Mouse (Mus musculus) liver, adult 2 months (tissue): Measurements from ENCODE around the gene Dhx37. TPM values are rescaled to one million over a fixed set of nuclear protein-coding genes. Genes with fewer than 3 reads are reported as not detected.
A peak's percentile ranks its signal among the peaks of the same experiment; 100 is the strongest.

Source experiments
- DNase-seq: peaks from one replicate; pipeline ENCODE4 v3.0.0-alpha.2; 2011; ENCODE audit warnings: low read depth, low spot score; ENCODE audit errors: extremely low read depth
- H3K27ac ChIP-seq: fragments of 200-500 bp; replicated peaks from 2 replicates; pipeline ENCODE4 v1.5.1; 2012; ENCODE audit warnings: low read depth, mild to moderate bottlenecking, control low read depth, inconsistent platforms, low read length; ENCODE audit not compliant: insufficient read depth
- H3K27me3 ChIP-seq: fragments of 200-500 bp; 2 replicates; pipeline ENCODE4 v1.6.1; 2012; ENCODE audit warnings: mild to moderate bottlenecking, moderate library complexity, low read length, inconsistent platforms; ENCODE audit not compliant: control insufficient read depth, insufficient read depth
- H3K36me3 ChIP-seq: fragments of 200-500 bp; 2 replicates; pipeline ENCODE4 v1.6.1; 2012; ENCODE audit warnings: low read length, inconsistent platforms; ENCODE audit not compliant: control insufficient read depth, insufficient read depth
- H3K4me1 ChIP-seq: fragments of 200-500 bp; 2 replicates; pipeline ENCODE4 v1.6.1; 2011; ENCODE audit warnings: low read length; ENCODE audit not compliant: control insufficient read depth, insufficient read depth
- H3K4me3 ChIP-seq: fragments of 200-500 bp; 2 replicates; pipeline ENCODE4 v1.5.1; 2011; ENCODE audit warnings: low read depth, mild to moderate bottlenecking, control low read depth, low read length, moderate library complexity; ENCODE audit not compliant: insufficient read depth
- H3K79me2 ChIP-seq: fragments of 200-500 bp; 2 replicates; pipeline ENCODE4 v1.6.1; 2012; ENCODE audit warnings: inconsistent platforms, mild to moderate bottlenecking, low read length, moderate library complexity; ENCODE audit not compliant: control insufficient read depth, insufficient read depth
- H3K9ac ChIP-seq: fragments of 200-500 bp; 2 replicates; pipeline ENCODE4 v1.6.1; 2012; ENCODE audit warnings: low read depth, mild to moderate bottlenecking, control low read depth, inconsistent platforms, low read length
- CTCF ChIP-seq: fragments of 200-500 bp; IDR thresholded peaks from 2 replicates; pipeline ENCODE4 v1.5.1; 2011; ENCODE audit warnings: low read depth, low read length, control low read depth
- POLR2A ChIP-seq: fragments of 200-500 bp; IDR thresholded peaks from 2 replicates; pipeline ENCODE4 v1.6.1; 2011; ENCODE audit warnings: low read length, control low read depth; ENCODE audit not compliant: insufficient read depth; ENCODE audit errors: extremely low read depth
- WGBS: fragments of 180-500 bp; shearing (Covaris S2); methylation state at CpG from one replicate; pipeline ENCODE4 v1.1.7; 2018; 5-methylcytosine and 5-hydroxymethylcytosine counted together
- polyA plus RNA-seq: library from polyadenylated mRNA; depleted of rRNA; stranded (reverse); fragments of >200 nt; gene quantifications from 2 replicates; pipeline ENCODE4 v1.2.3, GENCODE M21; 2012
- total RNA-seq: library from RNA; depleted of rRNA; stranded (reverse); fragments of >200 nt; gene quantifications from 2 replicates; pipeline ENCODE4 v1.2.3, GENCODE M21; 2014

Gene Dhx37
- total and polyA plus RNA-seq, 2 experiments: 3.8 to 14.0 TPM

DNA sequence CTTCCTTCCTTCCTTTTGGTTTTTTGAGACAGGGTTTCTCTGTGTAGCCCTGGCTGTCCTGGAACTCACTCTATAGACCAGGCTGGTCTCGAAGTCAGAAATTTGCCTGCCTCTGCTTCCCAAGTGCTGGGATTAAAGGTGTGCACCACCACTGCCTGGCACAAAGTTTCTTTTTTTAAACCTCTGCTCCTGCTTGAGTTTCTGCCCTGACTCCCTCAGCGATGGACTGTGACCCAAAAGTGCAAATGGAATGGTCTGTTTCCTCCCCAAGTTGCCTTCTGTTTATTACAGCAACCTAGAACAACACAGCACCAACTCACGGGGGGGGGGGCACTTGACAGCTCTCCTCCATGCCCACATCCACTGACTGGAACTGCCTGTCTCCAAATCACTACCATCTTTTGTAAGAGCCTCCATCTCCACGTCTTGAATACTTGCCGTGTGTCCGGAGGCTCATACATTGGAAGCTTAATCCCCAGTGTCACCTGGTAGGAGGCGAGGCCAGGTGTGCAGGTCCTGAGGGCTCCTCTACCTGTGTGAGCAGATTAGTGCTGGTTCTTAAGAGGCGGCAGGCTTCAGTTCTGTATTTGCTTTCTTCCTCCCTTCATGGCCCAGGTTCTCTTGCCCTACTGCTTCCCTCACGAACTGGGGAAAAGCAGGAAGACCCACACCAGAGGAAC lies 39.0 kb upstream of the Dhx37 start:
- Histone ChIP-seq H3K27me3 (no peaks in the 10 kb centered on the region), H3K4me3 (no peak overlapping the region), H3K27ac (no peak overlapping the region), H3K4me1 (peaks cover 23% of the 10 kb centered on the region; the same call in 1 of the 2 replicates), H3K9ac (no peak overlapping the region), H3K36me3 (no peaks in the 10 kb centered on the region), H3K79me2 (peaks cover 22% of the 10 kb centered on the region)
- WGBS: 86% methylated on average over 9 of the region's 9 CpGs
- TF ChIP-seq CTCF (no peak), POLR2A (no peak)
- DNase-seq: no peak

DNA sequence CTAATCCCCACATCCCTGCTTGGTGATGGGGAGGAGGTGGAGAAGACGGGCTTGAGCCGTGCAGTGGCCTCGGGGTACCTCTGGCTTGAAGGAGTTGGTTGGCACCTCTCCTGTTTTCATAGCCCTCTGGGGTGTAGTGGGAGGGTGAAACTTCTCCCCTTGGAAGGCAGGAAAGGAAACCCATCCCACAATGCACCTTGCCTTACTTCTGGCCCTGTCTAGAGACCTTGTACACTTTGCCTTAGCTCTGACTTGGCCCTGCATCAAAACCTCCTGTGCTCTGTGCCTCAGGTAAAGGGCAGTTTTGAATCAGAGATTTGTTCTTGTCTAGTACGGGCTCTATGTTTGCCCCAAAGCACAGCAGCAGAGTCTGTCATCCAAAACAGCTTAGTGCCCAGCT lies 36.8 kb upstream of the Dhx37 start:
- Histone ChIP-seq H3K9ac (peak overlapping the region; percentile 15; the same call in 1 of the 2 replicates), H3K27ac (peak overlapping the region; percentile 49), H3K27me3 (no peaks in the 10 kb centered on the region), H3K4me1 (peaks cover 24% of the 10 kb centered on the region), H3K4me3 (no peak overlapping the region), H3K79me2 (no peaks in the 10 kb centered on the region), H3K36me3 (no peaks in the 10 kb centered on the region)
- peak; percentile 84 for DNase-seq
- TF ChIP-seq POLR2A (no peak), CTCF (no peak)
- WGBS: 75% methylated on average over 4 of the region's 4 CpGs

DNA sequence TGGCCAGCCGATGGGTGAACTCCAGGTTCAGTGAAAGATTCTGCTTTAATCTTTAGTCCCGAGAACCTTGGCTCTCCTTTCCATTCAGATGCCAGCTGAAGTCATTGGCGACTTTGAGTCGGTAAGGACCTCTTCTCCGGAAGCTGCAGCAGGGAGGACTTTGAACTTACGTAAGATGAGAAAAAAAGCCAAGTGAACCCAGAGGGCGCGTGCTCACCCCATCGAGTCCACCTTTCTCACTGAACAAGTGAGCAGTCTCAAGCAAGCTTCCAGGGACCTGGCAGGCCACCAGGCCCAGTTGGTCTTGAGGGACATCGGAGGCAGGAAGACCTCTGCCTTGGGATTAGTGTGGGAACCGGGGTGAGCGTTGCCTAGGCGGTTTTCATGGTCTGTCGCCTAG lies 33.3 kb upstream of the Dhx37 start:
- Histone ChIP-seq H3K79me2 (no peaks in the 10 kb centered on the region), H3K4me1 (peaks cover 27% of the 10 kb centered on the region), H3K27ac (peak overlapping the region; percentile 98), H3K36me3 (no peaks in the 10 kb centered on the region), H3K4me3 (0 out of 2 replicates have a peak overlapping the region, but pooled peaks have one; percentile 0), H3K27me3 (no peaks in the 10 kb centered on the region), H3K9ac (peak overlapping the region; percentile 75)
- 31% methylated on average over 14 of the region's 14 CpGs for WGBS
- DNase-seq: peak; percentile 95
- TF ChIP-seq POLR2A (0 out of 2 replicates have a peak, but pooled peaks have one; percentile 21), CTCF (no peak)

DNA sequence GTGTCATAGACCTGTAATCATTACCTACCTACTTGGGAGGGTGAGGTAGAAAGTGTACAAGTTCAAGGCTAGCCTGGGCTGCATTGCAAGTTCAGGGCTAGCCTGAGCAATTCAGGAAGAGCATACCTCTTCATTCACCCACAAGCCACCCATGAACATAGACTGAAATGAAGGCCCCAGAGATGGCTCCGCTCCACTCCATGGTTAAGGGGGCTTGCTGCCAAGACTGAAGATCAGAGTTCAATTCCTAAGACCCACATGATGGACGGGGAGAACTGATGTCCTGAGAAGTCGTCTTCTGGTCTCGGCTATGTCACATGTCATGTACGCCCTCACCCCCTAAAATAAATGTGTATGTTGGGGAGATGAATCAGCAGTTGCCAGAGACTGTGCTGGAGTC lies 32.6 kb upstream of the Dhx37 start:
- Histone ChIP-seq H3K4me3 (peak overlapping the region; percentile 59), H3K27ac (peak overlapping the region; percentile 93), H3K79me2 (no peaks in the 10 kb centered on the region), H3K4me1 (peaks cover 29% of the 10 kb centered on the region), H3K36me3 (no peaks in the 10 kb centered on the region), H3K9ac (peak overlapping the region; percentile 75), H3K27me3 (no peaks in the 10 kb centered on the region)
- WGBS: 28% methylated on average over 5 of the region's 5 CpGs
- peak; percentile 70 for DNase-seq
- TF ChIP-seq POLR2A (0 out of 2 replicates have a peak, but pooled peaks have one; percentile 30), CTCF (no peak)

DNA sequence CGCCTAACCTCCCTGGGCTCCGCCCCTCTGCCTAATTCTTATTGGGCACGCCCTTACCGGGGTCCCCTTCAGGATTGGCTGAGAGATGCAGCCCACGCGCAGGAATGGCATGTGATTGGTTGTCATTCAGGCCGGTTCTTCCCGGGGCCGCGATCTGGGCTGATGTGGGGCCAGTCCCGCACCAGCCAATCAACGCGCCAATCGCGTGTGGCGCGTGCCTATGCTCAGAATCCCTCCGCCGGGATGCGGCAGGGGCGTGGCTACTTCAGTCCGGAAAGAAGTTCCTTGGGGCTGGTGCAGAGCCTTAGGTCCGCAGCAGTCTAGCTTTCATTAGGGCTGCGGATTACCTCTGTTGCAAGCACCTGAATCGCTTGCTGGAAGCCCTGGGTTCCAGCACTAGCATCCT lies 31.8 kb upstream of the Dhx37 start:
- peak overlapping the region; percentile 93 for H3K27ac ChIP-seq
- H3K9ac ChIP-seq: peak overlapping the region; percentile 12; the same call in 1 of the 2 replicates
- peak overlapping the region; percentile 59 for H3K4me3 ChIP-seq
- no peaks in the 10 kb centered on the region for H3K36me3 ChIP-seq
- under 1% methylated on average over 25 of the region's 25 CpGs for WGBS
- H3K4me1 ChIP-seq: peaks cover 27% of the 10 kb centered on the region
- H3K27me3 ChIP-seq: no peaks in the 10 kb centered on the region
- TF ChIP-seq POLR2A (peak; percentile 89; the same call in 1 of the 2 replicates), CTCF (no peak)
- H3K79me2 ChIP-seq: no peaks in the 10 kb centered on the region
- DNase-seq: peak; percentile 97

DNA sequence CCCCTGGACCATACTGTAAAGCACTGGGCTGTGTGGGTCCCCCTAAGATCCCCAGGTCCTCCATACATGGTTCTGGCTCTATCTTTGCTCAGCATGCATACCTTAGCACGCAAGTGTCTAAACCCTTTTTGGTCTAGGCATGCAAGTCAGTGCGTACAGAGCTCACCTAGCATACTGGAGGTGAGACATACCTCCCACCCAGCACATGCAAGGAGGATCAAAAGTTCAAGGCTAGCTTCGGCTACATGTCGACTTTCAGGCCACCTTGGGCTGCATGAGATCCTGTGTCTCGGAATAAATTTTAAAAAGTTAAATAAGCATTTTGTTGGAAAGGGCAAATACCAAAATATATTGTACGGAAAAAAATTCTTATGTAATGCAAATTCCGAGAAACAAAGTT lies 31.3 kb upstream of the Dhx37 start:
- no peak for DNase-seq
- Histone ChIP-seq H3K9ac (peak overlapping the region; percentile 55), H3K36me3 (no peaks in the 10 kb centered on the region), H3K27me3 (no peaks in the 10 kb centered on the region), H3K27ac (peak overlapping the region; percentile 92), H3K79me2 (no peaks in the 10 kb centered on the region), H3K4me3 (no peak overlapping the region; the same call in 1 of the 2 replicates), H3K4me1 (peaks cover 24% of the 10 kb centered on the region)
- 12% methylated on average over 7 of the region's 7 CpGs for WGBS
- TF ChIP-seq POLR2A (no peak), CTCF (no peak)
